Mouse (Mus musculus) WW6 (cell line): Measurements from ENCODE around the gene Socs7.
"Not testable (repeated sequence)": the region's sequence is repeated elsewhere in the genome, so short reads cannot be mapped to it uniquely, and the experiment has no call there.

Source experiments
- DNase-seq: peaks from one replicate; pipeline ENCODE4 v3.0.0-alpha.2; 2013; ENCODE audit warnings: low read depth, low spot score

The Socs7 gene

DNA sequence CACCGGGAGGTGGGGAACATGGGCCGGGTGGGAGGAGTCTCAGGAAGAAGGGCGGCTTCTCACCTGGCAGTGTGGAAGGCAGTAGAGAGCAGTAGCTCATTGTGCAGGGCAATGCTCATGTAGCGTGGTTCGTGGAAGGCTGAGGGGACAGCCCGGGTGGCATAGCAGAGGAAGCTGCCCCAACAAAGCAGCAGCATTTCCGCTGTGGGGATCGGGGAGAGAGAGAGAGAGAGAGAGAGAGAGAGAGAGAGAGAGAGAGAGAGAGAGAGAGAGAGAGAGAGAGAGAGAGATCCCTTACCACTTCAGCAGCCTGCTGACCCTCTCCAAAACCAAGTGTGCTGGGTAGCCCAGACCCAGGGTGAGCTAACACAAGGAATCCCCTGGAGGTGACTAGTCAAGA, 19.2 kb upstream of the Socs7 start:
- no peak for DNase-seq

- no peak for DNase-seq
Observed at GRCm38 (mm10) chr11:97343619-97344018, 18.7 kb upstream of the Socs7 start.

GRCm38 (mm10) chr11:97345446-97345845, 16.9 kb upstream of the Socs7 start:
- no peak for DNase-seq

- DNase-seq, result no peak
Observed at GRCm38 (mm10) chr11:97346383-97346782, 16.0 kb upstream of the Socs7 start.

DNA sequence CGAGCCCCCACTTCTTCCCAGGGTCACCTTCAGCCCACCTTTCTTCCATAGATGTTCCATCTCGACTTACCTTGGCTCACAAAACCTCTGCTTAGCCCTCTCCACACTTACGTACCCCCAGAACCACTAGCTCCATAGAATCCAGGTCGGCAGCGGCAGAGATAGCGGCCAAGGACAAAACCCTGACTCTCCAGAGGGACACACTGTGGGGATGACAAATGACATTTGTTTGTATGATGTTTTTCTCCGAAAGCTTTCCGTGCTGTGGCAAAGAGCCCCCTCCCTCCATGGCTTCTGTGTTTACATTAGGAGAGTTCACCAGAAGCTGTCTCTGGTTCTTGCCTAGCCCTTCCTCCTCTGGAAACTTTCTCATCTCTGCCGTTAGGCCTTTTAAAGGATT, 15.1 kb upstream of the Socs7 start:
- no peak for DNase-seq

GRCm38 (mm10) chr11:97350035-97350434, 12.3 kb upstream of the Socs7 start:
- no peak for DNase-seq

DNA sequence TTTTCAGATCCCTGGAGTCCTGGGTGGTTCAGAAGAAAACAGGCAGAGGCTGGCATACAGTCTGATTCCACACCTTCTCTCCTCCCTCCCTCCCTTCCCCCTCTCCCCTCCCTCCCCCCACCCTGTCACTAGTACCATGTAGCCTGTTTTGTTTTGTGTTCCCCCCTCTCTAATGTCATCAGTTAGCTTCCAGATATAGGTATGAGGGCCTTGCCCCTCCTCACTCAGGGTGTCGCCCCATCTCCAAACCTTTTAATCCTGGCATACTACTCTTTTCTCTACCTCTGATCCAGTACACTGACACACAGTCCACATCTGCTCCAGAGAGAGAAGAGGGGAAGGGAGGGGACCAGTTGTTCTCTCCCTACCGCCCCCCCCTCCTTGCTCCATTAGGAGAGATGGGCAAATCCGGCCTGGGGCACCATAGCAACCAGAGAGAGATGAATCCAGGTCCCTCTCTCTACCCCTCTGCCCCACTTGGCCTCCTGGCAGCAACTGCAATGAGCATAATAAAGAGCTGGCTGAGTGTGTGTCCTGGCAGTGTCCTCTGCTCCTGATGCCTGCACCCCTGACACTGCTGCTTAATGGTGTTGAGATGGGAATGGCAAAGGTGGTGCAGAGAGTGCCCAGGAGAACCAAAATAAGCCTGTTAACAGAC, 10.2 kb upstream of the Socs7 start, which contains the start of gene Gpr179:
Gene Gpr179 (minus strand): TSS at position 51 of the 658 bp plus-strand sequence.
- DNase-seq, result no peak

DNA sequence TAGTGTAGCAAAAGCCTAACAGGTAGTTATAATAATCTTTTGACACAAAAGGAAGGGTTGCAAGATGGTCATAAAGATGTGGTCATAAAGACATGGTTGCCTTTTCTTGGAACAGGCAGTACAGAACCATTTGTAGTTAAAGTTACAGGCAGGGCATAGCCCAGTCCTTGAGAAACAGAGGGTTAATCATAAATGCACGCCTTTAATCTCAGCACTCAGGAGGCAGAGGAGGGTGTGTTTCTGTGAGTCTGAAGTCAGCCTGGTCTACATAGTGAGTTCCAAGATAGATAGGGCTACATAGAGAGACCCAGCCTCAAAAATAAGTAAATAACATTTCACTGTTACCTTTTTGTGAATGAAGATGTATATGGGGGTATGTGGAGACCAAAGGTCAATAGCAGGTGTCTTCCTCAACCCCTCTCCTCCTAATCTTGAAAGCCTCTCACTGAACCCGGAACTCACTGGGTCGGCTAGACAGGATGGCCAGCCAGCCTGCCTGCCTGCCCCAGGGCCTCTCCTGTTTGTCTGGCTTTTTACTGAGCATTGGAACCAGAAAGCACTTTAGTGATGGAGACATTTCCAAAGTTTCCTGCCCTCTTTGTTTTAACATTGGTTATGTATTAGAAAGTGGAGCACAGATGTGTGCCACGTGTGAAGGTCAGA, 9.3 kb upstream of the Socs7 start:
- no peak for DNase-seq

- DNase-seq, result no peak
Observed at GRCm38 (mm10) chr11:97354646-97355045, 7.7 kb upstream of the Socs7 start.

DNA sequence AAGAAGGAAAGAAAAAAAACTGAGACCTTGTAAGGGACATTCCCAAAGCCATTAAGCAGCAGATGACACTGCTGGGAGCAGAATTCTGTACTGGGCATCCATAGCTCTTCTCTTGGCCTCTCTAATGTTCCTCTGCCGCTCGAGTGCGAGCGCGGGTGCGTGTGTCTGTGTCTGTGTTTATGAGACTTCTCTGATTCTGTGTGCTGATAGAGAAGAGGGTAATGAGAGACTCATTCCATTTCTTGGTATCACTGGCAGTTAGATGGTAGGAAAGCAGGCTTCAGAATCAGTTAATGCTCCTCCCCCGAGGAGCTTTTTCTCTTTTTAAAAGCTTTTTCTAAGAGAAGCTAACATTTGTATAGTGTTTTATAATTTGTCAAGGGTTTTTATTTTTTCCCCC, 7.1 kb upstream of the Socs7 start:
- DNase-seq, result no peak

GRCm38 (mm10) chr11:97357663-97358062, 4.7 kb upstream of the Socs7 start:
- DNase-seq, result not testable (repeated sequence)

DNA sequence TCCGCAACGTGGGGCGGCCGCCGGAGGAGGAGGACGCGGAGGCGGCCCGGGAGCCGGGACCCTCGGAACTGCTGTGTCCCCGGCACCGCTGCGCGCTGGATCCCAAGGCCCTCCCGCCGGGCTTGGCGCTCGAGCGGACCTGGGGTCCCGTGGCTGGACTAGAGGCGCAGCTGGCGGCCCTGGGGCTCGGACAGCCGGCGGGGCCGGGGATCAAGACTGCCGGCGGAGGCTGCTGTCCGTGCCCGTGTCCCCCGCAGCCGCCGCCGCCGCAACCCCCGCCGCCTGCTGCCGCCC, 245 bp downstream of the Socs7 start:
- no peak for DNase-seq

- no peak for DNase-seq
Observed at GRCm38 (mm10) chr11:97362943-97363643, 742 bp downstream of the Socs7 start.

GRCm38 (mm10) chr11:97363644-97363995, 1.3 kb downstream of the Socs7 start:
- DNase-seq, result no peak

GRCm38 (mm10) chr11:97365556-97365955, 3.2 kb downstream of the Socs7 start:
- no peak for DNase-seq

DNA sequence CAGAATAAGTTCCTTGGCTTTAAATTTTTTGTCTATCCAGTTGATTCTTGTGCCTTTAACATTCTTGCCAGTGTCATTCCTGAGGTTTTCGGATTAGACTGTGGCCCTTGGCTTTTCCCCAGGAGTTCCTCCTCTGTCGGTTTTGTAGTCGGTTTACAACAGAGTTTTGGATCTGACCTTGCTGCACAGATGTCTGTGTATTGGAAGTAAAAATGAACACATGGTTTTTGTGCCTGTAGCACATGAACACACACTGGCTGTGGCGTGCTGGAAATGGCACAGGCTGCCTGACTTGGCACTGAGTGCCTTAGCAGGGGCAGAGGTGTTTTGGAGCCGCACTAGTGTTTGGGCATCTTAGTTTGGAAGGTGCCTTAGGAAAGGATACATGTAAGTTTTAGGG, 6.2 kb downstream of the Socs7 start:
- no peak for DNase-seq

DNA sequence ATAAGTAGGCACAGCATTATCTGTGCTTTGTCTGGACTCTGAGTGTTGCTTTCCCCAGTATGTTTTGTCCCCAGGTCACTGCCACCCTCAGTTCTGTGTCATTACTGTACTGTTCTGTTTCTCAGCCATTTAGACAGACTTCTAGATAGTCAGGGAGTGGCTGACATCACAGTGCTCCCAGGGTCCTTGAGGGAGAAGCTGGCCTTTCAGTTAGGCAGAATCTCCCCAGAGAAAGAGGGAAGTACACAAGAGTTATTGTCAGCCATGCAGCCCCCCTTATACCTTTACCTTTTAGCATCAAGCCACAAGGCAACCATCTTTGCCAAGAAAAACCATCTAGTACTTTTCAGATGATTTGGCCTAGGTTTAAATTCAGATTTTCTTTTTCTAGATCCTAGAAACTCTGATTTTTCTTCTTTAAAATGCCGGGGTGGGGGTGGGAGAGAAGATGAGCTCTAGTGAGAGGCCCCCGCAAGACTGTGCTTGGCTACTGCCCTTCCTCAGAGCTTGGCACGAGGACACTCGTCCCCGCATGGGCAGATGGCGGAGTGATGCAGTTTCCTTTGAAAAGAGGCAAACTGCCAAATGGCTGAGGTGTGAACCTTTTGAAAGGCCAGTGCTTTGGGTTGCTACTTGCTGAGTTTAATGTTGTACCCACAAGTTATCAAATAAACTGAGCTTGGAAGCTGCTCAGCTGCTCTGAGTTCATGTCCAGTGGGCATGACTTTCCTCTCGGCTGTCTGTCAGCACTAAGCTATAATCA, 8.2 kb downstream of the Socs7 start:
- DNase-seq, result no peak

DNA sequence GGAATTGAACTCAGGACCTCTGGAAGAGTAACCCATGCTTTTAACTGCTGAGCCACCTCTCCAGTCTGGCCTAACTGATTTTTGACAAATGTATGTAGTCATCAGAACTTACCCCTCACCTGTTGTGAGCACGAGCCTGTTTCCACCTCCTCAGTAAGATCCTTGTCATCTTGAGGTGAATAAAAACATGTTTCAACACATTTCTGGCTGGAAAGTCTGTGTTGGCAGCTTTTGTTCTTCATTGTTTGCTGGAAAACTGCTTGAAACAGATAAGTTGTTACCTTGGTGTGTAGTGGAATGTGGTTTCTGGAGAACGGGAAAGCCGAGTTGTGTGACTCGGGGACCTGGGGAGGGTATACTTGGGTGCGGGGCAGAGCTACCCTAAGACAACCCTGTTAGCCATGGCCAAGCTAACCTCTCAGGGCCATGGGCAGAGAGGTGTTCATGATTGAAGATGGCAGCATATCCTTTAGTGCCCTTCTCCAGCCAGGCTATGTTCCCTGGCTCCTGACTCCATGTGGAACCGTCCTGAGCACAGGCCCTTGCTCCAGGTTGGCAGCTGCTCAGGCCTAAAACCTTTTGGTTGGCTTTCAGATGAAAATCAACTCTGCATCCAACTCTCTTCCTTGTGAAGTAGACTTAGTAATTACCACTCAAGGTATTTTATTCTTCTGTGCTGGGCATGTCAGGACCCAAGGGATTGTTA, 10.0 kb downstream of the Socs7 start:
- no peak for DNase-seq

DNA sequence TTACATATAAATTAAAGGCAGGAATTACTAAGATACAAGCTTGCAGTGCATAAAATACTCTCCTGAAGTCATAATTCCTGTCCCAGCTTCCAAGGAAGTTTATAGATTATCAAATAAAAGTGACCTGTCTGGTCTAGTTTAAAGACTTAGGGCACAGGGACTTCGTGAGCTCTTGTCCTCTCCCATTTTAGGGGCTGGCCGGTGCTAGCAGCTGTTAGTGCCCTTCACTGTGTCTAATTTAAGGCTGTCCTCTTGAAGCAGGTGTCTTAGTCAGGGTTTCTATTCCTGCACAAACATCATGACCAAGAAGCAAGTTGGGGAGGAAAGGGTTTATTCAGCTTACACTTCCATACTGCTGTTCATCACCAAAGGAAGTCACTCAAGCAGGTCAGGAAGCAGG, 11.1 kb downstream of the Socs7 start:
- no peak for DNase-seq

DNA sequence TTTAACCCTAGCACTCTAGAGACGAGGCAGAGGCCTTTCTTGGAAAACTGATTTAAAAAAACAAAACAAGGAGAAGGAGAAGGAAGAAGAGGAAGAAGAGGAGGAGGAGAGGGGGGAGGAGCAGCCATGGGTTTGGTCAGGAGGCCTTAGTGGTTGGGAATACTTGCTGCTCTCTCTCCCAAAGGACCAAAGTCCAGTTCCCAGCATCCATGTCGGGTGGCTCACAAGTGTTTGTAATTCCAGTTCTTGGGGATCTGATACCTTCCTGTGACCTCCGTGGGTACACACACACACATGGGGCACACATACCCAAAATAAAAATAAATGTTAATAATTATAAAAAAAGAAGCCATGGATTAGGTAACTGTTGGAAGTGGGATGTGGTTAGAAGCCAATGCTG, 17.7 kb downstream of the Socs7 start:
- DNase-seq, result no peak

GRCm38 (mm10) chr11:97383017-97383416, 20.7 kb downstream of the Socs7 start:
- no peak for DNase-seq

DNA sequence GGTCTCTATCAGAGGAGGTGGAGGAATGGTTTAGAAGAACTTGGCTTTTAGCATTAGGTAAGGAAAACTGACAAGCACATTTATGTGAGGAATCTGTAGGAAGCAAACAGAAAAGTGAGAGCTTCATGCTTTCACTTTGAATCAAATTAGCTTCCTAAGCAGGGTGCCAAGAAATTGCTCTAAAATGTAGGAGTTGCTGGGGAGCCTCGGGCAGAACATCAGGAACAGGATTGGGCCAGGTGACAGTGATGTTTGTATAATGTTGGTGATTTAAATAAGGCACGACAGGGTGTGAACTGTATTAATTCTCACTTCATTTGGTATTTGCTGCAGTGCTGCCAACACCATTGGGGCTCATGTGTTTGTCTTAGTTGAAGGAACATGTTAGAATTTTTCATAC, 21.4 kb downstream of the Socs7 start:
- DNase-seq, result no peak
